Mouse (Mus musculus): ENCODE data around the gene Gpr37. TPM values are rescaled to one million over a fixed set of nuclear protein-coding genes. Genes with fewer than 3 reads are reported as not detected.

The Gpr37 gene
- polyA plus RNA-seq, 1 experiment from 2014 or later, result 0.53 TPM

Other genes starting within 250 kb of the Gpr37 start
- gene Pot1a, start 118.5 kb upstream of the Gpr37 start, polyA plus RNA-seq (2014; fragmentation: Nextera tagmentation; extraction: Ambion mirVana), result 35.7 and 36.6 TPM in 2 replicates

Measured in intestine, embryonic 14.5 days (tissue).